Mouse (Mus musculus): ENCODE data around the gene Rfxank.

DNA sequence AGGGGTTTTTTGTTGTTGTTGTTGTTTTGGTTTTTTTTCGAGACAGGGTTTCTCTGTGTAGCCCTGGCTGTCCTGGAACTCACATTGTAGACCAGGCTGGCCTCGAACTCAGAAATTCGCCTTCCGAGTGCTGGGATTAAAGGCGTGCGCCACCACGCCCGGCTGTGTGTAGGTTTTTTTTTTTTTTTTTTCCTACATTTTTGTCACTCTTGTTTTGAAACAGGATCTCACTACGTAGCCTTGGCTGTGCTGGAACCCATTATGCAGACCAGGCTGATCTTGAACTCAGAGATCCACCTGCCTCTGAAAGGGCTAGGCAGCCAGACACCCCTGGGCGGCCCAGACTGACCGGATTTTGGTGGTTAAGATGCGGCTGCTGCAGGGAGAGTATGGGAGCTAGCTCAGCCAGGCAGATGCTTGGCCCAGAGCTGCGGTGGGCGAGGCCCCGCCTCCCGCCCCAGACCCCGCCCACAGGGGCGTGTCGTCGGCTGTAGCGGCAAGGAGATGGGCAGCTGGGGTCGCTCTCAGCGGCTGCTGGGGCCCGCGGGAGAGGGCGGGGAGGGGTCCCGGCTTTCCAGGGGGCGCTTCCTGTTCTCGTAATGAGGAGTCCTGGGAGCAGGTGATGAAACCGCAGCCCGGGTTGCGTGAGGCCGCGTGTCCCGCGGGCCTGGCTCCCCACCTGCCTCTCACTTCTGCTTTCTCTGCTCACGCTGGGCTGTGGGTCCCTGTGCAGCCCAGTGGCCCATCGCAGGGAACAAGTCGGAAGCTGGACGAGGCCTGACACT, 19.3 kb upstream of the Rfxank start:
- no peak for TF ChIP-seq CTCF (IDR thresholded peaks at IDR 0.05; ENCODE audit: extremely low read depth, insufficient read depth, insufficient read length, insufficient replicate concordance)
- TF ChIP-seq POLR2A (IDR thresholded peaks at IDR 0.05; ENCODE audit: low read depth, low read length) = no peak

Data from spleen, adult 2 months (tissue).